Mouse (Mus musculus): ENCODE results near the gene Rasgef1c. TPM values are rescaled to one million over a fixed set of nuclear protein-coding genes. Genes with fewer than 3 reads are reported as not detected.

Gene Rasgef1c
- total and polyA plus RNA-seq, 3 experiments: 0.12 to 0.15 TPM; not detected in 1

GRCm38 (mm10) chr11:49981321-49981963, 79.8 kb downstream of the Rasgef1c start (continued):
- peak; percentile 97 for TF ChIP-seq EP300 (IDR thresholded peaks at IDR 0.05; ENCODE audit: low read depth in 1 of 2, low read length in 2 of 2)
- TF ChIP-seq MAFK (IDR thresholded peaks at IDR 0.05; ENCODE audit: borderline replicate concordance, low read depth, low read length): 0 out of 2 replicates have a peak, but pooled peaks have one; percentile 11
- TF ChIP-seq POLR2AphosphoS5 (IDR thresholded peaks at IDR 0.05; ENCODE audit: borderline replicate concordance, low read depth, low read length): no peak
- no peak for TF ChIP-seq MYC (IDR thresholded peaks at IDR 0.05; ENCODE audit: low read depth, low read length)
- peak; percentile 23; the same call in 1 of the 2 replicates for TF ChIP-seq ZMIZ1 (IDR thresholded peaks at IDR 0.05; ENCODE audit: low read depth, low read length)
- peak; percentile 54; the same call in 1 of the 2 replicates for TF ChIP-seq MAZ (IDR thresholded peaks at IDR 0.05; ENCODE audit: low read depth, low read length)
- TF ChIP-seq NELFE (IDR thresholded peaks at IDR 0.05; ENCODE audit: low read depth, low read length): no peak
- TF ChIP-seq RAD21 (IDR thresholded peaks at IDR 0.05; ENCODE audit: low read depth, low read length): no peak
- TF ChIP-seq CHD1 (IDR thresholded peaks at IDR 0.05; ENCODE audit: low read depth, low read length): 0 out of 2 replicates have a peak, but pooled peaks have one; percentile 30
- 0 out of 2 replicates have a peak, but pooled peaks have one; percentile 12 for TF ChIP-seq SMC3 (IDR thresholded peaks at IDR 0.05; ENCODE audit: low read depth, low read length)
- TF ChIP-seq RCOR1 (IDR thresholded peaks at IDR 0.05; ENCODE audit: low read depth, low read length): peak; percentile 93
- peak; percentile 78; the same call in 1 of the 2 replicates for TF ChIP-seq ELF1 (IDR thresholded peaks at IDR 0.05; ENCODE audit: low read depth, low read length)
- TF ChIP-seq TAL1 (IDR thresholded peaks at IDR 0.05; ENCODE audit: low read length): peak; percentile 98
- TF ChIP-seq CHD2 (IDR thresholded peaks at IDR 0.05; ENCODE audit: low read length): peak; percentile 71

DNA sequence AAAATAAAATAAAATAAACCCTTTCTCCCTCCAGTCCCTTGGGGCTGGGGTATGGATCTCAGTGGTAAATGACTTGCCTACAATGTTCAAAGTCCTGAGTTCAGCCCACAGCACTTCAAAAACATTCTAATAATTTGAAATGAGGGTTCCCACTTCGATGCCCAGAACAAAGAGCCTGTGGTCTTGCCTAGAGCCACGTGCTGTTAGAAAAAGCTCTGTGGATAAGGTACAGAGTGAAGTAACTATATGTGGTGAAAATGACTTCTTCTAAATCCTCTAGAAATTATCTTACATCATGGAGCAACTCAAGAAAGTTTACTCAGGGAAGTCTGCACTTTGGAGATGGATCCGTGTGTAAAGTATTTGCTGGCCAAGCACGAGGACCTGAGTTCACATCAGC, 80.5 kb downstream of the Rasgef1c start:
- Histone ChIP-seq H3K36me3 (ENCODE audit: control insufficient read depth in 1 of 2, insufficient read depth in 2 of 2, low read length in 2 of 2) (peaks cover 0 to 50% of the 10 kb centered on the region in 2 experiments; a peak in 2 of 4 replicates), H3K9me3 (replicated peaks; ENCODE audit: insufficient read depth, low read length) (no peaks in the 10 kb centered on the region), H3K79me2 (ENCODE audit: control insufficient read depth, insufficient read depth, low read length, poor library complexity) (no peaks in the 10 kb centered on the region), H3K27me3 (ENCODE audit: control insufficient read depth in 1 of 2, insufficient read depth in 2 of 2, low read length in 2 of 2) (no peaks in the 10 kb centered on the region), H3K4me3 (ENCODE audit: control insufficient read depth in 1 of 2, insufficient read depth in 1 of 2, low read depth in 2 of 2, low read length in 2 of 2) (peak overlapping the region in 1 of 2 experiments; percentile 16; a peak in 2 of 4 replicates), H3K4me1 (ENCODE audit: control insufficient read depth in 1 of 2, insufficient read depth in 2 of 2, low read length in 2 of 2) (peaks cover 30 to 43% of the 10 kb centered on the region in 2 experiments), H3K9ac (ENCODE audit: control insufficient read depth, low read depth, low read length, poor library complexity, severe bottlenecking) (peak overlapping the region; percentile 40), H3K27ac (ENCODE audit: control insufficient read depth, low read depth, low read length) (peak overlapping the region; percentile 97)
- TF ChIP-seq ZNF384 (IDR thresholded peaks at IDR 0.05; ENCODE audit: low read depth, low read length) (no peak), ZMIZ1 (IDR thresholded peaks at IDR 0.05; ENCODE audit: low read depth, low read length) (no peak), MXI1 (IDR thresholded peaks at IDR 0.05; ENCODE audit: low read depth, low read length) (peak; percentile 72; the same call in 1 of the 2 replicates), TAL1 (IDR thresholded peaks at IDR 0.05; ENCODE audit: low read length) (no peak), TBP (IDR thresholded peaks at IDR 0.05; ENCODE audit: low read depth, low read length) (no peak), TCF12 (IDR thresholded peaks at IDR 0.05; ENCODE audit: low read depth, low read length) (no peak), NRF1 (IDR thresholded peaks at IDR 0.05; ENCODE audit: insufficient read depth, low read depth, low read length, poor library complexity, severe bottlenecking) (no peak), MAX (IDR thresholded peaks at IDR 0.05; ENCODE audit: low read length) (peak; percentile 90), USF1 (IDR thresholded peaks at IDR 0.05; ENCODE audit: low read depth, low read length) (peak; percentile 53), MYC (IDR thresholded peaks at IDR 0.05; ENCODE audit: low read depth, low read length) (peak; percentile 83; the same call in 1 of the 2 replicates), ELF1 (IDR thresholded peaks at IDR 0.05; ENCODE audit: low read depth, low read length) (no peak)
- DNase-seq (ENCODE audit: low read depth, low spot score): no peak

Measured in MEL (cell line).